Mouse (Mus musculus) midbrain, embryonic 11.5 days (tissue): ENCODE measurements around the gene Tuba3a. TPM values are rescaled to one million over a fixed set of nuclear protein-coding genes. Genes with fewer than 3 reads are reported as not detected.
A peak's percentile ranks its signal among the peaks of the same experiment; 100 is the strongest.
"Not testable (repeated sequence)": the region's sequence is repeated elsewhere in the genome, so short reads cannot be mapped to it uniquely, and the experiment has no call there.

ENCODE experiments used
- ATAC-seq: fragments of 200-750 bp; cut with Nextera tagmentation; 2 replicates; pipeline ENCODE4 v1.8.0; 2017; ENCODE audit warnings: moderate TSS enrichment, moderate library complexity; ENCODE audit not compliant: low FRiP score
- DNase-seq: peaks from one replicate; pipeline ENCODE4 v3.0.0; 2015; ENCODE audit warnings: low spot score; ENCODE audit errors: missing footprints
- H3K27ac ChIP-seq: fragments of 300-500 bp; sonication (generic); 2 replicates; pipeline ENCODE4 v1.5.1; 2014; ENCODE audit warnings: low read depth, low read length
- H3K27me3 ChIP-seq: fragments of 300-500 bp; sonication (generic); 2 replicates; pipeline ENCODE4 v1.6.1; 2014; ENCODE audit warnings: mild to moderate bottlenecking, low read length, moderate library complexity, mixed read lengths; ENCODE audit not compliant: control insufficient read depth, insufficient read depth
- H3K36me3 ChIP-seq: fragments of 300-500 bp; sonication (generic); 2 replicates; pipeline ENCODE4 v1.6.1; 2014; ENCODE audit warnings: mild to moderate bottlenecking, low read length, moderate library complexity, mixed read lengths; ENCODE audit not compliant: control insufficient read depth, insufficient read depth
- H3K4me1 ChIP-seq: fragments of 300-500 bp; sonication (generic); 2 replicates; pipeline ENCODE4 v1.6.1; 2014; ENCODE audit warnings: low read length; ENCODE audit not compliant: control insufficient read depth, insufficient read depth
- H3K4me2 ChIP-seq: fragments of 300-500 bp; sonication (generic); 2 replicates; pipeline ENCODE4 v1.6.1; 2014; ENCODE audit warnings: mild to moderate bottlenecking, moderate library complexity
- H3K4me3 ChIP-seq: fragments of 300-500 bp; sonication (generic); 2 replicates; pipeline ENCODE4 v1.5.1; 2014; ENCODE audit warnings: low read depth, low read length
- H3K9ac ChIP-seq: fragments of 300-500 bp; sonication (generic); 2 replicates; pipeline ENCODE4 v1.6.1; 2014; ENCODE audit warnings: low read length
- H3K9me3 ChIP-seq: fragments of 300-500 bp; sonication (generic); 2 replicates; pipeline ENCODE4 v1.6.1; 2016; ENCODE audit warnings: low read length; ENCODE audit not compliant: control insufficient read depth
- WGBS: fragments of 180-500 bp; shearing (Covaris S2); extraction: QIAGEN DNeasy Blood & Tissue Kit; methylation state at CpG from one replicate; pipeline ENCODE4 v1.1.7; 2014; 5-methylcytosine and 5-hydroxymethylcytosine counted together
- polyA plus RNA-seq: library from polyadenylated mRNA; unstranded; fragments of >200 nt; fragmentation: Nextera tagmentation; extraction: Ambion mirVana; gene quantifications from 2 replicates; pipeline ENCODE4 v1.2.1, GENCODE M21; 2014

Gene Tuba3a
- polyA plus RNA-seq, 1 experiment from 2014 or later: 0.08 TPM

- not testable (repeated sequence) for H3K27ac ChIP-seq, H3K9me3 ChIP-seq, DNase-seq, H3K36me3 ChIP-seq, H3K4me2 ChIP-seq, H3K4me3 ChIP-seq, H3K9ac ChIP-seq, H3K4me1 ChIP-seq, H3K27me3 ChIP-seq, ATAC-seq
- WGBS: 89% methylated on average over 13 of the region's 13 CpGs
These were observed 3.1 kb downstream of the Tuba3a start for GRCm38 (mm10) chr6:125282721-125283120.

- no peaks in the 10 kb centered on the region for H3K9me3 ChIP-seq
- no peaks in the 10 kb centered on the region for H3K27me3 ChIP-seq
- no peak overlapping the region for H3K9ac ChIP-seq
- 61% methylated on average over 8 of the region's 8 CpGs for WGBS
- no peak overlapping the region for H3K4me2 ChIP-seq
- no peaks in the 10 kb centered on the region for H3K4me1 ChIP-seq
- no peak overlapping the region for H3K4me3 ChIP-seq
- ATAC-seq (no peak), DNase-seq (peak; percentile 71)
- no peak overlapping the region for H3K27ac ChIP-seq
- no peaks in the 10 kb centered on the region for H3K36me3 ChIP-seq
These were observed 6.1 kb downstream of the Tuba3a start for GRCm38 (mm10) chr6:125279729-125280128.

DNA sequence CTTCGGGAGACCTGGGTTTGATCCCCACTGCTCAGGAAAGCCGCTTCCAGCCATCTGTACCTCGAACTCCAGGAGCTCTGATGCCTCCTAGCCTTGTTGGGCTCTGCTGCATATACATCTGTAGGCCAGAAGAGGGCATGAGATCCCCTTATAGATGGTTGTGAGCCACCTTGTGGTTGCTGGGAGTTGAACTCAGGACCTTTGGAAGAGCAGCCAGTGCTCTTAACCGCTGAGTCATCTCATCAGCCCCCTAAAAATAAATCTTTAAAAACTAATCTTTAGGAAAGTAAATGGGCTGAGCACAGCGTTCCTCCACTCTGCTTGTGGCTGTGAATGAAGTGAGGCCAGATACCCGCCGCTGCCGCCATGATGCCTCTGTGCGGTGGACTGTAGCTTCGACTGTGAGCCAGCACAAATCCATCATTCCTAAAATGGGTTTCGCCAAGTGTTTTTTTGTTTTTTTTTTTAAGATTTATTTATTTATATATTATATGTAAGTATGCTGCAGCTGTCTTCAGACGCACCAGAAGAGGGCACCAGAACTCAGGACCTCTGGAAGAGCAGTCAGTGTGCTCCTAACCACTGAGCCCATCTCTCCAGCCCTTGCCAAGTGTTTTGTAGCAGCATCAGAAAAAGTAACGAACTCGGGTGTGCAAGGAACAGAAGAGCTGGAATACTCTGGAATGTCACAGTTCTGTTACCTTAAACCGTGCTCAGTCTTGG lies 10.8 kb downstream of the Tuba3a start:
- H3K9me3 ChIP-seq: no peaks in the 10 kb centered on the region
- no peaks in the 10 kb centered on the region for H3K27me3 ChIP-seq
- DNase-seq: peak; percentile 84
- no peak overlapping the region for H3K4me2 ChIP-seq
- no peaks in the 10 kb centered on the region for H3K4me1 ChIP-seq
- no peaks in the 10 kb centered on the region for H3K36me3 ChIP-seq
- H3K4me3 ChIP-seq: no peak overlapping the region
- no peak overlapping the region for H3K9ac ChIP-seq
- WGBS: 62% methylated on average over 15 of the region's 15 CpGs
- no peak for ATAC-seq
- H3K27ac ChIP-seq: no peak overlapping the region

DNA sequence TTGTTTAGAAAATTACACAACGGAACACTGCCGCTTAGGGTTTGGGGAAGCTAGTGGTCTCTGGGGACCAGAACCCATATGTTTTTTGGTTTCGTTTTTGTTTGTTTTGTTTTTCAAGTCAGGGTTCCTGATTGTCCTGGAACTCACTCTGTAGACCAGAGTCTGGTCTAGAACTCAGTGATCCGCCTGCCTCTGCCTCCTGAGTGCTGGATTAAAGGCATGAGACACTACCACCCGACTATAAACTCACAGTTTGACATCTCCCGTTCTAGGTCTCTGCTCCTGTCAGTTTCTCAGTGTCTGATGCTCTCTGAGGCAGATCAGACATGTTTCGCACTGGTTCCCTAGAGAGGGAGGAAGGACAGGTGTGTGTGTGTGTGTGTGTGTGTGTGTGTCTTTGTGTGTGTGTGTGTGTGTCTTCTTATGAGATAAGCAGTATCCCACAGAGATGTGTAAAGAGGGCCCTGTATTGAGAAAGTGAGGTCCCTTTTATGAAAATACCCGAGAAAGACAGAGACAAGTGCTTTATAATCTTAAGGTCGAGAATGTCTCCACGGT lies 13.5 kb downstream of the Tuba3a start:
- H3K36me3 ChIP-seq: no peaks in the 10 kb centered on the region
- no peak overlapping the region for H3K27ac ChIP-seq
- H3K4me1 ChIP-seq: no peaks in the 10 kb centered on the region
- no peaks in the 10 kb centered on the region for H3K9me3 ChIP-seq
- 77% methylated on average over 10 of the region's 10 CpGs for WGBS
- H3K27me3 ChIP-seq: no peaks in the 10 kb centered on the region
- no peak for ATAC-seq
- H3K4me3 ChIP-seq: no peak overlapping the region
- peak; percentile 12 for DNase-seq
- no peak overlapping the region for H3K4me2 ChIP-seq
- no peak overlapping the region for H3K9ac ChIP-seq

DNA sequence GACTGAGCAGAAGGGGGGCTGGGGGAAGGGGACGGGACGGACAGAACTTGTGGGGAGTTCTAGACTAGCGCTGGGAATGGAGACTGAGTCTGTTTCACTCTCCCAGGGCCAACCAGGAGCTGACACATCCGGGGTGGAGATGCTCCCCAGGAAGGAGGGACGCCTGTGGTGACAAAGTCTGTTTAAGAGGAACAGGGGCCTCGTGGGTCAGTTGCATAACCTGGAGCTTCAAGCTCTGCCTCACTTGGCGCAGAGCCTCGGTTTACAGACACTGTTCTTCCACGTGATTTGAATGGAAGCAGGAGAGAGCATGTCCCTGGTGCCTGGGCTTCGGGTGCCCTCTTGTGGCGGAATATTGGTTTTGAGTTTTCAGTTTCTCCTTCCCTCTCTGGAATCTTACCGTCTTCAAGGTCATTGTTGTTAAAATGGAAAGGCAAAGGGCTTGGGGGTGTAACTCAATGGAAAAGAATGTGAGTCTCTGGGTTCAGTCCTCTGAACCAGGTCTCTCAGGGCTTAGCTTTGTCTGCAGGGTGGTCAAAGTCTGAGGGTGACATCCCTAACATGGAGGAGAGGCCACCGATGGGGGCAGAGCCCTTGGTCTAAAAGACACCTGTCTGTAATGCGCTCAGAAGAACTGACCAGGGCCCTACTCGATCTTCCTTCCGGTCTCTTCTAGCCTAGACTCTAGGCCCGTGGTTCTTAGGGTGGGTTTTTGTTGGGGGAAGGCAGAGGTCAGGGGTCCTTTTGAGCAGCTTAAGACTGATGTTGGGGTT lies 14.2 kb downstream of the Tuba3a start:
- H3K4me3 ChIP-seq: no peak overlapping the region
- no peaks in the 10 kb centered on the region for H3K9me3 ChIP-seq
- no peaks in the 10 kb centered on the region for H3K36me3 ChIP-seq
- H3K4me1 ChIP-seq: no peaks in the 10 kb centered on the region
- H3K27ac ChIP-seq: no peak overlapping the region
- H3K9ac ChIP-seq: 0 out of 2 replicates have a peak overlapping the region, but pooled peaks have one; percentile 26
- peak; percentile 99 for DNase-seq
- no peaks in the 10 kb centered on the region for H3K27me3 ChIP-seq
- H3K4me2 ChIP-seq: no peak overlapping the region
- 23% methylated on average over 17 of the region's 17 CpGs for WGBS
- ATAC-seq: peak; percentile 88

DNA sequence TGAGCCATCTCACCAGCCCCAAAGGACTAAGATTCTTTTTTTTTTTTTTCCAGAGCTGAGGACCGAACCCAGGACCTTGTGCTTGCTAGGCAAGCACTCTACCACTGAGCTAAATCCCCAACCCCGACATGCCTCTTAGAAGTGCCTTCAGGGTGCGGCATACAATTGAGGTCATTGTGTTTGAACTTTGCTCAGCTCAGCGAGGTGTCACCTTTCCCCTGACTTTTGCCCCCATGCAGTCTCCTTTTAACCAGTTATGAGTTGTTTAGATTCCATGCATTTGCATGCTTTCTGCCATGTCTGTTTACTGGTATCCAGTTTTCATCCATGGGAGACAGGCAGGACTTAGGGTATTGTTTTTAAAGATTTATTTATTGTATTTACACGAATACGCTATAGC lies 17.0 kb downstream of the Tuba3a start:
- DNase-seq (peak; percentile 54), ATAC-seq (no peak)
- Histone ChIP-seq H3K27ac (no peak overlapping the region), H3K36me3 (no peaks in the 10 kb centered on the region), H3K9ac (no peak overlapping the region), H3K4me3 (no peak overlapping the region), H3K27me3 (no peaks in the 10 kb centered on the region), H3K4me1 (no peaks in the 10 kb centered on the region), H3K9me3 (no peaks in the 10 kb centered on the region), H3K4me2 (no peak overlapping the region)
- WGBS: 40% methylated on average over 6 of the region's 6 CpGs

DNA sequence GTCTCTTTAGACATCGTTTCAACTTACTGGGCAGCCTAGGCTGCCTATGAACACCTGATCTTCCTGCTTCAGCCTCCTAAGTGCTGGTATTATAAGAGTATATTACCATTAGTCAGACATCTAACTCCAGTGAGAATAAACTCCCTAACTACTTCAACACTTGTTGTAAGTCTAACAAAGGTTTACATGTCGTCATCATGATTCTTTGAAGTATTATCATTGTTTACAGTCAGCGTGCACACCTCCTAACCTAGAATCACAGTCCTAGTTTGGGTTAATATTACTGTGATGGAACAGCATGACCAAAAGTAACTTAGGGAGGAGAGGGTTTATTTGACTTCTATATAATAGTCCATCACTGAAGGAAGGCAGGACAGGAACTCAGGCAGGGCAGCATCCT lies 18.4 kb downstream of the Tuba3a start:
- H3K4me1 ChIP-seq: no peaks in the 10 kb centered on the region
- no peaks in the 10 kb centered on the region for H3K27me3 ChIP-seq
- 84% methylated on average over 3 of the region's 3 CpGs for WGBS
- no peaks in the 10 kb centered on the region for H3K36me3 ChIP-seq
- ATAC-seq: no peak
- peak; percentile 23 for DNase-seq
- no peak overlapping the region for H3K27ac ChIP-seq
- no peak overlapping the region for H3K9ac ChIP-seq
- H3K9me3 ChIP-seq: no peaks in the 10 kb centered on the region
- no peak overlapping the region for H3K4me2 ChIP-seq
- no peak overlapping the region for H3K4me3 ChIP-seq

DNA sequence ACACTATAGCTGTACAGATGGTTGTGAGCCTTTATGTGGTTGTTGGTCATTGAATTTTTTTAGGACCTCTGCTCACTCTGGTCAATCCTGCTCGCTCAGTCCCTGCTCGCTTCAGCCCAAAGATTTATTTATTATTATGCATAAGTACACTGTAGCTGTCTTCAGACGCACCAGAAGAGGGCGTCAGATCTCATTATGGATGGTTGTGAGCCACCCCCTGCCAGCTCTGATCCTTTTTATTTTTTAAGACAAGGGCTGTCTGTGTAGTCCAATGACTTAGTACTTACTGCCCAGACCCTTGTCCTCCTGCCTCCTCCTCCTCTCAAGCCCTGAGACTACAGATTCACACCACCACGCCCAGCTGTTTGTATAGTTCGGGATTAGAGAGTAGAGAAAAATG lies 19.2 kb downstream of the Tuba3a start:
- not testable (repeated sequence) for H3K9me3 ChIP-seq, H3K36me3 ChIP-seq, ATAC-seq, H3K9ac ChIP-seq, DNase-seq, H3K4me3 ChIP-seq, H3K27ac ChIP-seq, H3K4me2 ChIP-seq, H3K4me1 ChIP-seq, H3K27me3 ChIP-seq
- WGBS: 76% methylated on average over 6 of the region's 6 CpGs

DNA sequence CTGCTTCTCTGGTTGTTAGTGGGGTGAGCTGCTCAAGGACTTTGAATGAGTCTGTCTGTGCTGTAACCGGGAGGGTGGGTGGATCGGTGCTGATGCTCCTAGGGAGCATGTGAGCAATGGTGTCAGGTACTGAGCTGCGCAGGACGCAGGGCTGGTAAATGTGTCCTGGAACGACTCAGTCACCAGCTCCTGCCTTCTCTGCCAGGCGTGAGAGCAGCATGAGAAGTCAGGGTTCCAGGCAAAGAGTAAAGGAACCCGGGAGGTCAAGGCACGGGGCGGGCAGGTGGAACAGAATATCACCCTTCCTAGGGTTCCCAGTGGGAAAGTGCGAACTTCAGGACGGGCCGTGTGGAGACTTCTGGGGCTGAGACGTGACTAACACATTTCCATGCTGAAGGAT lies 19.8 kb downstream of the Tuba3a start:
- H3K9me3 ChIP-seq: no peaks in the 10 kb centered on the region
- no peaks in the 10 kb centered on the region for H3K27me3 ChIP-seq
- ATAC-seq: no peak
- no peaks in the 10 kb centered on the region for H3K36me3 ChIP-seq
- no peak overlapping the region for H3K9ac ChIP-seq
- H3K4me1 ChIP-seq: no peaks in the 10 kb centered on the region
- H3K4me3 ChIP-seq: no peak overlapping the region
- WGBS: 81% methylated on average over 13 of the region's 13 CpGs
- no peak overlapping the region for H3K27ac ChIP-seq
- DNase-seq: no peak
- no peak overlapping the region for H3K4me2 ChIP-seq
